Mouse (Mus musculus): ENCODE results near the gene Zfp513.
A peak's percentile ranks its signal among the peaks of the same experiment; 100 is the strongest.

Gene Zfp513

DNA sequence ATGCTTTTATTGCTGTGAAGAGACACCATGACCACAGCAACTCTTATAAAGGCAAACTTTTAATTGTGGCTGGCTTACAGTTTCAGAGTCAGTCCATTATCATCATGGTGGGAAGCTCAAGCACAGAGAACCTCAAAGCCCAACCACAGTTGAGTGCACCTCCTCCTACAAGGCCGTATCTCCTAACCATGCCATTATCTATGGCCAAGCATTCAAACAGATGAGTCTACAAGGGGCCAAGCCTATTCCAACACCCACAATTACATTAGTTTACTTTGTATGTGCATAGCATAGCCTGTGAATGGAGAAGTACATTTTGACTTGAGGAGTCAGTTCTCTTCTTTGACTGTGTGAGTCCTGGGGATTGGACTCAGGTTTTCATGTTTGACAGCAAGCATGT, 37.2 kb downstream of the Zfp513 start:
- DNase-seq (ENCODE audit: low spot score): no peak

DNA sequence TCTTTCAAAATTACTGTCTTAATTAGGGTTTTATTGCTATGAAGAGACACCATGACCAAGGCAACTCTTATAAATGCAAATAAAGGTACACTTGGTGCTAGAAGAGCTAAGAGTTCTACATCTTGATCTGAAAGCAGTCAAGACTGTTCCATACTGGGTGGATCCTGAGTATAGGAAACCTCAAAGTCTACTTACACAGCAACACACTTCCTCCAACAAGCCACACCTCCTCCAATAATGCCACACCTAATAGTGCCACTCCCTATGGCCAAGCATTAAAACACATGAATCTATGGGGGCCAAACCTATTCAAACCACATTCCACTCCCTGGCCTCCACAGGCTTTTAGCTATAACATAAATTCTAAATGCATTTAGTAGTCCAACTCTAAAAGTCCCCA, 39.6 kb downstream of the Zfp513 start:
- DNase-seq (ENCODE audit: low spot score): no peak

GRCm38 (mm10) chr5:31154152-31154553, 48.0 kb downstream of the Zfp513 start, which contains the start of gene Mpv17:
TSS of gene Mpv17 (minus strand) at chr5:31154251.
- DNase-seq (ENCODE audit: low spot score): peak; percentile 83

- no peak for DNase-seq (ENCODE audit: low spot score)
Observed at GRCm38 (mm10) chr5:31153516-31154151, 48.5 kb downstream of the Zfp513 start.

DNA sequence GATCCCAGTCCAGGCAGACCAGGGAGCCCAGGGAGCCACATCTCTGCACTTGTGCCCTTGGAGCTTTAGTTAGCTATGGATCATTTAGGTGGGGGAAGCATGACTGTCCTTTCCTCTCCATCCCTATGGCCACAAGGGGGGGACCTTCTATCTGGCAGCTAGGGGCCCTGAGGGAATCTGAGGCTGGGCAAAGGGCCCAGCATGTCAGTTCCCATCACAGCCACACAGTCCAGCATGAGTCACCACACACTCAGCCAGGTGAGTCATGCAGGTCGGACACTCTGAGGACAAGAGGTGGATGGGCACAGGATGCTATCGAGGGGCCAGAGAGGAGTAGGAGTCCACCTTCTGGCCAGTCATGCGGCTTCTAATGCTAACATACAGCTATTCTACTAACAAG, 50.4 kb downstream of the Zfp513 start:
- peak; percentile 81 for DNase-seq (ENCODE audit: low spot score)

- DNase-seq (ENCODE audit: low spot score): peak; percentile 20
Observed at GRCm38 (mm10) chr5:31149781-31150180, 52.3 kb downstream of the Zfp513 start.
